Mouse (Mus musculus) adrenal gland, adult 18-20 months (tissue): ENCODE data around the gene Xndc1. TPM values are rescaled to one million over a fixed set of nuclear protein-coding genes. Genes with fewer than 3 reads are reported as not detected.
A peak's percentile ranks its signal among the peaks of the same experiment; 100 is the strongest.
"Not testable (repeated sequence)": the region's sequence is repeated elsewhere in the genome, so short reads cannot be mapped to it uniquely, and the experiment has no call there.

Experiments
- DNase-seq, 2 experiments: peaks; one replicate each; pipeline ENCODE4 v3.0.0; 2021 to 2022; ENCODE audit warnings: low spot score in 2 of 2
- long read RNA-seq, 2 experiments: library from polyadenylated mRNA; stranded (forward); transcript quantifications; one replicate each; pipeline ENCODE4 v2.0.0; 2021
- total RNA-seq, 2 experiments: library from RNA; stranded (reverse); gene quantifications; 1 replicate in 1 of 2; 2 replicates in 1 of 2; pipeline ENCODE4 v1.2.3; 2021

The Xndc1 gene
- total RNA-seq: 10 to 100 TPM; 11.6 to 12.6 TPM
- long read RNA-seq, experiment 1, partial matches to known transcripts: 0 of 2 reads
- long read RNA-seq, experiment 1, other reads (novel, unspliced or antisense): 2 of 2 reads
- long read RNA-seq, experiment 2, partial matches to known transcripts: 1 of 4 reads
- long read RNA-seq, experiment 2, other reads (novel, unspliced or antisense): 1 of 4 reads

GRCm38 (mm10) chr7:102065046-102065891, at the start of gene Xndc1, which contains the start of the genes Rnf121 and Xntrpc:
Gene Xndc1 (plus strand): TSS chr7:102065511.
Gene Rnf121 (minus strand): TSS chr7:102065469.
Gene Xntrpc (plus strand): TSS chr7:102065713.
- DNase-seq: peak; percentile 85 to 86

- DNase-seq: no peak
These were observed 48.4 kb upstream of the Xndc1 start for GRCm38 (mm10) chr7:102016936-102017335.

- no peak for DNase-seq
These were observed 47.9 kb upstream of the Xndc1 start for GRCm38 (mm10) chr7:102017452-102017851.

- no peak for DNase-seq
These were observed 47.3 kb upstream of the Xndc1 start for GRCm38 (mm10) chr7:102018034-102018433.

GRCm38 (mm10) chr7:102018590-102018989, 46.7 kb upstream of the Xndc1 start, which contains the start of gene Il18bp:
Gene Il18bp (minus strand): TSS chr7:102018690.
- DNase-seq: no peak

GRCm38 (mm10) chr7:102019362-102019761, 45.9 kb upstream of the Xndc1 start:
- no peak for DNase-seq

GRCm38 (mm10) chr7:102020934-102021333, 44.4 kb upstream of the Xndc1 start:
- DNase-seq: not testable (repeated sequence)

- DNase-seq: no peak
These were observed 41.5 kb upstream of the Xndc1 start for GRCm38 (mm10) chr7:102023821-102024220.

DNA sequence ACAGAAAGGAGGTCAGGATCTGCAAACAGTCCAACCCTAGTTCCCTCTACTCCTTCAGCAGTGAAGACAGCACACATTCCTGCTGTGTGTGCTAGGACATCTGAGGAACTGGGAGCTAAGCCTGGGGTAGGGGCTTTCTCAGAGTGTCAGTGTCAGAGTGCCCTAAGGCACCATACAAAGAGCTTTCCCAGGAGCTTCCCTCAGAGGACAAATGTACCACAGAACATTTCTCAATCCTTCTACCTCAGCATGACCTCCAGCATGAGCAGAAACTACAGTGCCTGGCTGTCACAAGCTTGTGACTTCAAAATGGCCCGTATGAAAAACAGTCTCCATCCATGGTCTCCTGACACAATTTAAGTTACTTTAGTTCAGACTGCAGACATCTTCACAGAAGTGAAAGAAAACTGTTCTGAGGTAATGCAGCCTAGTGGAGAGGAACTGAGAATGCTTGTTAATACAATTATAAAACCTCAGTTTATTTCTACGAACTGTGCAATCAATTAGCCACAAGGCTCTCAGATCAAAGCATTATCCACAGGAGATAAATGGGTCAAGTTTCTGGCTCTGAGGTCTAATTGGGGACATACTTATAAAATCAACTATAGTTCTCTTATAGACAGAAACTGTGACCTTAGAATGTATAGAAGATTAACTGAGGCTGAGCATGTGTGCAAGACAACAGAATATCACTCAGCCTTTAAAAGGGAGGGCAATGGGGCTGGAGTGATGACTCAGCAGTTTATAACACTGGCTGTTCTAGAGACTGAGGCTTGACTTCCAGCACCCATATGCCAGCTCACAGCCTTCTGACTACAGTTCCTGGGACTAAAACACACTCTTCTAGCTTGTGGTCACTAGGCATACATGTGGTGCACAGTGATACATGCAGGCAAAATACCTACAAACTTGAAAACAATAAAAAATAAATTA, 39.9 kb upstream of the Xndc1 start:
- no peak for DNase-seq

GRCm38 (mm10) chr7:102034904-102035303, 30.4 kb upstream of the Xndc1 start:
- DNase-seq: no peak

DNA sequence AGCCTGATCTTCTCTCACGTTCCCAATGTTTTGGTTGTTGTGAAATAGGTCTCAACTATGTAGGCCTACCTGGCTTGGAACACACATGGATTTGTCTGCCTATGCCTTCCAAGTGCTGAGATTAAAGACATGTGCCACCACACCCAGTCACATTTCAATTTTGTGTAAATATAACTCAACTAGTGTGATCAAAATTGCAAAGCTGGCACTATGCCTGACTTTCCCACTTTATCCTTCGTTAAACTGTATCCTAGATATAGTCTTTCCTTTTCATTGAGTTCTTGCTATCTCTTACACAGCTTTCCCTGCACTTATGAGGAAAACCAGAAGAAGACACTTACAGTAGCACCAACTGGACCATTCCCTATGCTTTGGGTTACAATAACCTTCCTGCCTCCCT, 29.8 kb upstream of the Xndc1 start:
- DNase-seq: no peak

DNA sequence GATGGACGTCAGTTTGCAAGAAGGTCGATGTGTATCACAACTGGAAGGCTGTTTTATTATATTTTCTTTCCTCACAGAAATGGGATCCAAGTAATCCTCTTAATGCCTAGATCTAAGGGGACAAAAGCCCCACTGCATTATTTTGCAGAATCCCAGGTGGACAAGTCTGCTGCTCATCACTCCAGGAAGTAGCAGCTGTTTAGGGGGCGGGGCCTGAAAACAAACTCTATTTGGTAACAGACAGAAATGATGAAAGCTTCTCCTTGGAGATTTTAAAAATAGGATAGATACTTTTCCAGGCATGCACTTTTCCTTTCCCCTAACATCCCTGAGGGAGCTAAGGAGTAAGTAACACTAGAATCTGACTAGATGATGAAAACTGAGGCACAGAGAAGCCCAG, 28.0 kb upstream of the Xndc1 start:
- no peak for DNase-seq

- no peak for DNase-seq
These were observed 23.0 kb upstream of the Xndc1 start for GRCm38 (mm10) chr7:102042314-102042713.

- DNase-seq: not testable (repeated sequence)
These were observed 16.8 kb upstream of the Xndc1 start for GRCm38 (mm10) chr7:102048524-102048923.

- no peak for DNase-seq
These were observed 4.0 kb upstream of the Xndc1 start for GRCm38 (mm10) chr7:102061353-102061752.

- no peak for DNase-seq
These were observed 3.1 kb upstream of the Xndc1 start for GRCm38 (mm10) chr7:102062203-102062602.

DNA sequence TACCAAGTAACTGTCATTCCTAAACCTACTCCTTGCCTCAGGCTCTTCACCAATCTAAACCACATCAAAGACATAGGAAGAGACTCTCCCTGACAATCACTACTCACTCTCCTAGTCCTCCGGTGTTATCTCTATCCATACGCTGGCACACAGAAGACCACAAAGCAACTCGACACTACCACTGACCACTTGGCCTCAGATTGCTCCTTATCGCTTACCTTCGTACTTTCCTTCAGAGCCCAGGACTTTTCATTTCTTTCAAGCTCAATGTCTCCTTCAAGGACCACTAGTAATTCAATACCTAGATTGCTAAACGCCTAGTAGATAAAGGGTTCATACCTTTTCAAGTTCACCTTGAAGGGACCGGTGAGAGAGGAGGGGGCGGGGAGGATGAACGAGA, 1.4 kb upstream of the Xndc1 start:
- no peak for DNase-seq

- no peak for DNase-seq
These were observed 661 bp upstream of the Xndc1 start for GRCm38 (mm10) chr7:102064655-102065045.

GRCm38 (mm10) chr7:102066363-102066762, 1.1 kb downstream of the Xndc1 start:
- no peak for DNase-seq

DNA sequence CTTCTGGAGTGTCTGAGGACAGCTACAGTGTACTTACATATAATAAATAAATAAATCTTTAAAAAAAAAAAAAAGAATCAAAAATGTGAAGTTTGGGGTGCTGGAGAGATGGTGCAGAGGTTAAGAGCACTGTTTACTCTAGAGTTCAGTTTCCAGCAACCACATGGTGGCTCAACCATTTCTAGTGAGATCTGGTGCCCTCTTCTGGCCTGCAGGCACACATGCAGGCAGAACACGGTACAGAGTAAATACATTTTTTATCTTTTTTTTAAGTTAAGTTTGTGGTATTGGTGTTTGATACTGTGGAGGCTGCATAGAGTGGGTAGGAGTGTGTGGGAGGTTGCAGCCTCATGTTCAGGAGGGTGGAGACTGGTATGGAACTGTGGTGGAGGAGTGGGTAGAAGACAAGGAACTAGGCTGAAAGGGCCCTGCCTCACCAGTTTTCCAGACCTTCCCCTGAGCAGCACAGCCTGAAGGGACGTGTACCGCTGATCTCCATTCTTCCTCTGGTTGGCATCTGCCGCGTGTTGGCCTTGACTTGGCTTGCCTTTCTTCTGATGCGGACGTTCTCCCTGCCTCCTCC, 11.5 kb downstream of the Xndc1 start:
- DNase-seq: peak in 1 of 2 experiments; percentile 17

DNA sequence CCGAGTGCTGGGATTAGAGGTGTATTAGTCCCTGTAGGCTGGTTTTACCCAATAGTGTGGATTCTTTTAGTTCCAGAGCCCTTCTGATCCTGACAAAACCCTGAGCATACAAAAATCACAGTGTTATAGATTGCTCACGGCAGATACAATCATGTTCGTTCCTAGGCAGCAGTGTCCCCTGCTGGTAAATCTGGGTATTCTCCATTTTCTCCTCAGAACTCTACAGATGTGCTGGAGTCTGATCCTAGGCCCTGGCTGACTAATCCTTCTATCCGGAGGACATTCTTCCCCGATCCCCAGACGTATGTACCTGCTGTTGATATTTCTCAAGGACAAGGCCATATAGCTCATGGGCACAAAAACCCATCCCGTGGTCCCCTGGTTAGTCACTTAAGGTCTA, 13.2 kb downstream of the Xndc1 start:
- DNase-seq: peak in 1 of 2 experiments; percentile 29
